Comparison of ENCODE assay signal across 16 mouse cellular contexts in the genomic region with DNA sequence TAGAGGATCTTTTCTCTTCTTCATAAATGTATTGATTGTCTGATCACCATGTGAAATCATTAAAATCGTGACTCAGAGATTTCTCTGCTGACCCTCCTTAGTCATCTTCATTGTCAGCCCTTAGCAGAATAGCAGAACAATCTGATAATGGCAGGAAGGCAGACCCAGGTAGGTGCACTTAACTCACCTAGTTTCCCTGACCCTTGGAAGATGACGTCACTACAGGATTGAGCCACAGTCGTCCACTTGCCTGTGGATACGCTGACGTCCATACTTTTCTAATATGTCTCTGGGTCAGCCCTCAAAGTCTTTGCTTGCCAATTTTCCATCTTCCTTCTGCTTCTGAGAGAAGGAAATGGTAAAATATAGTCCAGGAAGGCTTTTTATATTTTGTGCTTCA.
"Had no signal": no experiment of that assay in that cellular context is flagged by ENCODE, and none has a peak within 500 bp of the region (broad histone marks: within the 10 kb centered on the region; RNA-seq: fewer than 3 reads in every experiment).

No protein-coding gene starts in this region.

- H3K27ac ChIP-seq: neural tube, embryonic 13.5 days; neural tube, embryonic 15.5 days; stomach, embryonic 15.5 days; stomach, postnatal 0 days had no signal

- H3K4me3 ChIP-seq: neural tube, embryonic 13.5 days; neural tube, embryonic 15.5 days; stomach, embryonic 15.5 days had no signal

- H3K4me2 ChIP-seq: neural tube, embryonic 13.5 days; neural tube, embryonic 15.5 days; stomach, embryonic 15.5 days had no signal

- H3K36me3 ChIP-seq: neural tube, embryonic 13.5 days; neural tube, embryonic 15.5 days; stomach, embryonic 15.5 days had no signal

- H3K9ac ChIP-seq: neural tube, embryonic 13.5 days; neural tube, embryonic 15.5 days; stomach, embryonic 15.5 days had no signal

- DNase-seq: retina, postnatal 1 day; right cerebral cortex, adult 18-20 months; right cerebral cortex, postnatal 14 days; right cerebral cortex, postnatal 25 days; right cerebral cortex, postnatal 4 days; spleen, adult 18-20 months; thymus, adult 18-20 months; thymus, adult 2 months; thymus, postnatal 14 days; thymus, postnatal 25 days; thymus, postnatal 36 days; thymus, postnatal 4 days had no signal

- H3K4me1 ChIP-seq: neural tube, embryonic 13.5 days; neural tube, embryonic 15.5 days; stomach, embryonic 15.5 days had no signal

- H3K9me3 ChIP-seq: neural tube, embryonic 13.5 days; neural tube, embryonic 15.5 days; stomach, embryonic 15.5 days had no signal
